Mouse (Mus musculus): ENCODE results near the gene Hyal3.

- no peak; the same call in 1 of the 2 replicates for TF ChIP-seq POLR2A (IDR thresholded peaks at IDR 0.05; ENCODE audit: low read depth, low read length)
- no peak for TF ChIP-seq CTCF (IDR thresholded peaks at IDR 0.05; ENCODE audit: extremely low read depth, insufficient read depth, insufficient read length, insufficient replicate concordance)
These were observed 12.0 kb upstream of the Hyal3 start for GRCm38 (mm10) chr9:107568331-107569261.

Measured in spleen, adult 2 months (tissue).